Mouse (Mus musculus) cortical plate, adult 2 months (tissue): ENCODE results near the gene Taok2. TPM values are rescaled to one million over a fixed set of nuclear protein-coding genes. Genes with fewer than 3 reads are reported as not detected.

ENCODE experiments used
- H3K27ac ChIP-seq: fragments of 200-500 bp; 2 replicates; pipeline ENCODE4 v1.5.1; 2012; ENCODE audit warnings: low read length, control low read depth, inconsistent platforms; ENCODE audit not compliant: insufficient read depth
- H3K4me1 ChIP-seq: fragments of 200-500 bp; 2 replicates; pipeline ENCODE4 v1.6.1; 2011; ENCODE audit warnings: low read length; ENCODE audit not compliant: control insufficient read depth, insufficient read depth
- H3K4me3 ChIP-seq: fragments of 200-500 bp; 2 replicates; pipeline ENCODE4 v1.5.1; 2011; ENCODE audit warnings: mild to moderate bottlenecking, low read length, control low read depth; ENCODE audit not compliant: insufficient read depth
- CTCF ChIP-seq: fragments of 200-500 bp; IDR thresholded peaks from 2 replicates; pipeline ENCODE4 v1.5.1; 2011; ENCODE audit warnings: mild to moderate bottlenecking, control low read depth, low read length; ENCODE audit not compliant: insufficient read depth; ENCODE audit errors: extremely low read depth
- POLR2A ChIP-seq: fragments of 200-500 bp; IDR thresholded peaks from 2 replicates; pipeline ENCODE4 v1.6.1; 2011; ENCODE audit warnings: mild to moderate bottlenecking, low read length, control low read depth; ENCODE audit not compliant: insufficient read depth; ENCODE audit errors: extremely low read depth
- polyA plus RNA-seq: library from polyadenylated mRNA; depleted of rRNA; stranded (reverse); fragments of >200 nt; gene quantifications from 2 replicates; pipeline ENCODE4 v1.2.3, GENCODE M21; 2012

Taok2 gene
- polyA plus RNA-seq, 1 experiment: 103 TPM

DNA sequence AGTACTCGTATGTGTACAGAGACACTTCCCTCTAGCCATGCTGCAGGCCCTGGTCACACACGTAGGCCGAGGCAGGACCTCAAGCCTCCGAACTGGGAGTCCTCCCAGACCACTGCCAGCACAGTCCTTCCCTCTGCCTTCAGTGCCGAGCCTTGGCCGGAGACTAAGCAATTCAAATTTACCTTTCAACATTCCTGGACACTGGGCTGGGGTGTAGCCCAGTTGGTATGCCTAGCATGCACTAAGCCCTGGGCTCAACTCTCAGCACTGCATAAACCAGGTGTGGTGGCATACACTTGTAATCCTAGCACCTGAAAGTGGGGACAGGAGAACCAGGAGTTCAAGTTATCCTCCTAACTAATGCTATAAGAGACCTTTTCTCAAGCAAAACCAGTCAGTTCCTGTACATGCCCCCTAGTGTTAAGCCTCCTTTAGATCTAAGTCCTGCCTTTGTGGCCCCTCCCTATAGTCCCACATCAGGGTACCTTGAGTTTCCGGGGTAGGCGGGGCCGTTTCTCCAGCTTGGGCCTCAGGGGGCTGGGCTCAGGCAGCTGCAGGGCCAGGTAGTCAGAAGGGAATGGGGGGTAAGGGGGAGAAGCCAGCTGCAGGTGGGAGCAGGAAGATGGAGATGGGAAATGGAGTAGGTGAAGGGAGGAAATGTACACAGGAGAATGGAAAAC, 27.6 kb downstream of the Taok2 start:
- Histone ChIP-seq H3K27ac (no peak overlapping the region), H3K4me3 (no peak overlapping the region), H3K4me1 (peaks cover 2% of the 10 kb centered on the region; the same call in 1 of the 2 replicates)
- TF ChIP-seq CTCF: no peak
- no peak for TF ChIP-seq POLR2A

GRCm38 (mm10) chr7:126855641-126856040, 28.9 kb downstream of the Taok2 start:
- H3K4me1 ChIP-seq: no peaks in the 10 kb centered on the region
- TF ChIP-seq CTCF (no peak), POLR2A (no peak)
- no peak overlapping the region for H3K27ac ChIP-seq
- no peak overlapping the region for H3K4me3 ChIP-seq

DNA sequence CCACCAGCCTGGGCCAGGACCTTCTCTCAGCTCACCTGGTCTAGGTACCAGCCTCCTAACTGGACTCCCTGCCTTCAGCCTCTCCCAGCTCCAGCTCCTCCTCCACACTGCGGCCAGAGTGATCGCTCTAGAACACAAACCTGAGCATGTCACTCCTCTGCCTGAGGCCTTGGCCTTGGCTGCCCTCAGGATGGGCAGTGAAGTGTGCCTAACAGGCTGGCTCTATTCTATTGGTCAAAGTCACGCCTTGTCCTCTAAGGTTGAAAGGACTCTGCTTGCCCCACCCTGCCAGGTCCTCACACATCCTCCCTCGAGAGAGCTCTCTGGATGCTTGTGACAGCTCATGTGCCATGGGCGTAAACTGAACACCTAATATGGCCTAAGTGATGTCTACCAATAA, 31.0 kb downstream of the Taok2 start:
- Histone ChIP-seq H3K4me3 (no peak overlapping the region), H3K4me1 (no peaks in the 10 kb centered on the region), H3K27ac (no peak overlapping the region)
- TF ChIP-seq POLR2A (no peak), CTCF (no peak)

DNA sequence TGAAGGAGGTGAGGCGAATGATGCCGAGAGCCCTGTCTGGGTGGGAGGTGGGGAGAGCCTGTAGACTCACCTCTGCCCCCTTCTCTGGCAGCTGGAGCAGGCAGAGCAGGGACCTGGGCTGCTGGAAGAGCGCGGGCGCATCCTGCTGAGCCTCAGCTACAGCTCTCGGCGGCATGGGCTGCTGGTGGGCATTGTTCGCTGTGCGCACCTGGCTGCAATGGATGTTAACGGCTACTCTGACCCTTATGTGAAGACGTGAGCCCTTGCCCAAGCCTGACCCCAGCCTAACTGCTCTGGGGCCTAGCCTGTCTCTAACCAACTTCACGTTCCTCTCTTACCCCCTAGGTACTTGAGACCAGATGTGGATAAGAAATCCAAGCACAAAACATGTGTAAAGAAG, 33.3 kb downstream of the Taok2 start:
- Histone ChIP-seq H3K27ac (no peak overlapping the region), H3K4me3 (no peak overlapping the region), H3K4me1 (no peaks in the 10 kb centered on the region)
- TF ChIP-seq POLR2A (peak; percentile 26; the same call in 1 of the 2 replicates), CTCF (no peak)

DNA sequence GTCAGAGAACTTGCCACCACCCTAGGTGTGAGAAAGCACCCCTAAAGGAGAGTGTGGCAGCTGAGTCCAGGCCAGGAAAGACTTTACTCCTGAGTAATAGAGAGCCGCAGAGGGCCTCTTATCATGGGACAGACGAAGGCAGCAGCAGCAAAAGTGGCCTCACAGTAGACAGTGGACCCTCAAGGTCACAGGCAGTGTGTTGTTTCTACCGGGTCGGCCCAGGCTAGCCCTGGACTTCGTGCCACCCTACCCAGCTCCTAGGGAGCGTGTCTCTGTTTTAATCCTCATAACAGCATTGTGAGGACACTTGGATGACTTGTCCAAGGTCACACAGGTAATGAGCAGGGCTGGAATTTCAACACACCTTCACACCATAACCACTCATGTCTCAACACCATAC, 34.3 kb downstream of the Taok2 start:
- no peak overlapping the region for H3K4me3 ChIP-seq
- H3K4me1 ChIP-seq: no peaks in the 10 kb centered on the region
- TF ChIP-seq POLR2A (no peak), CTCF (no peak)
- no peak overlapping the region for H3K27ac ChIP-seq

GRCm38 (mm10) chr7:126848794-126849193, 35.7 kb downstream of the Taok2 start:
- no peak for TF ChIP-seq CTCF
- peak; percentile 61; the same call in 1 of the 2 replicates for TF ChIP-seq POLR2A
- H3K4me3 ChIP-seq: peak overlapping the region; percentile 40
- H3K4me1 ChIP-seq: no peaks in the 10 kb centered on the region
- 0 out of 2 replicates have a peak overlapping the region, but pooled peaks have one; percentile 16 for H3K27ac ChIP-seq

DNA sequence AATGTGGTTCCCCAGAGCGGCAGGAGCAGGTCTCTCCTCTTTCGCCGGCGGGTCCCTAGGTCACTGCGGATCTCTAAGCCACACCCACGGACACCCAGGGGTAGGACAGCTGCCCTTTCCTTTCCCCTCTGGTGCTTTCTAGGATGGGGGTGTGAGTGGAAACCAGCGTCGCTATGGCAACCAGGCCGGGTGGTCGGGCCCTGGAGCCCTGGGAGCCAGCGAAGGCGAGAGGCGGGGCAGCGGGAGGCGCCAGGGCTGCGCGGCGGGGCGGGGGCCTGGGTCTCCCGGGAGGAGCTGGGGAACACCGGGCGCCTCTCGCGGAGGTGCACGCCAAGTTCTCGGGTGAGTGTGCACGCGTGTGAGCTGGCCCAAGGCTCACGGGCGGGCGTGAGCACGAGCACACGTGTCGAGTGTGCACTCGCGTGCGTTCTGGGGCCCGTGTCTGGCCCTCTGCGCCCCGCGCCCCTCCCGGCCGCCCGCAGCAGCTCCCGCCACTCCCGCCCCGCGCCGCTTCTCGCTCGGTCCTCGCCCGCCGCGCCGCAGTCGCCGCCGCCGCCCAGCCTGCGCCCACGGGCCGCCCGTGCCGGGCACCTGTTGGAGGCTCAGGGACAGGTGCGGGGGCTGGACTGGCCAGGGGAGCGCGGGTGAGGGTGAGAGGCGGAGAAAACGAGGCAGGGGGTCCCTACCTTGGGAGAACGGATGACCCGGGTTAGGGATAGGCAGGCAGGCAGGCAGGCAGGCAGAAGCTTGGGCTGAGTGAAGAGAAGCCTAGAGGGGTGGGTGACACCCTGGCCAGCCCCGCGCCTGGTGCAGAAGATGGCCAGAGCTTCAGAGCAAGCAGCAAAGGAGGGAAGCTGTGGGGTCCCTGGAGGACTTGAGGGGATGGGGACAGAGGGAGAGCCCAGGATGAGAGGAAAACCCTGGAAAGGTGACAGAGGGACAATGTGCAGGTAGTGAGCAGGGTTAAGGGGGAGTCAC, 36.8 kb downstream of the Taok2 start:
- Histone ChIP-seq H3K4me3 (peak overlapping the region; percentile 40), H3K4me1 (no peaks in the 10 kb centered on the region), H3K27ac (peak overlapping the region; percentile 16)
- no peak for TF ChIP-seq POLR2A
- no peak for TF ChIP-seq CTCF

- TF ChIP-seq CTCF (no peak), POLR2A (no peak)
- no peaks in the 10 kb centered on the region for H3K4me1 ChIP-seq
- H3K27ac ChIP-seq: peak within 1 kb of the TSS; percentile 16
- H3K4me3 ChIP-seq: peak within 1 kb of the TSS; percentile 40
Measured at GRCm38 (mm10) chr7:126847116-126847420, 37.4 kb downstream of the Taok2 start, which contains the start of gene Doc2a. Gene Doc2a, plus strand, starts transcription at chr7:126847416.

DNA sequence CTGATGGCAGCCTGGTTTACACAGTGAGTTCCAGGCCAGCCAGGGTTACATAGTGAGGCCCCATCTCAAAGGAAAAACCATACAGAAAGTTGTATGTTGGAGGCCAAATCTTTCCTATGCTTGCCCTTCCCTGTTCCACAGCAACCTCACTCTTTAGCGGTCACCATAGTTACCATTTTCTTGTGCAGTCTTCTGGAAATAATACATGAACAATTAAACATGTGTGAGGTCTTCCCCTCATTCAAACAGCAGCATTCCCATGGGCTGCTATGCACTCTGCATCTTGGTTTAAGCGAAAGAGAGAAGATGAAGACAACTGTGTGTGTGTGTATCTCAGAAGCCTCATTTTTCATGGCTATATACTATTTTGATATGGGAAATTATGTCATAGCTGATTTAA, 39.0 kb downstream of the Taok2 start:
- Histone ChIP-seq H3K4me3 (no peak overlapping the region), H3K4me1 (no peaks in the 10 kb centered on the region), H3K27ac (no peak overlapping the region)
- TF ChIP-seq CTCF: no peak
- no peak for TF ChIP-seq POLR2A
